Mouse (Mus musculus) embryonic fibroblast, embryonic 13.5 days (primary cell): ENCODE data around the gene Phka1.

Experiments used
- CTCF ChIP-seq: IDR thresholded peaks from 2 replicates; pipeline ENCODE4 v1.5.1; 2011; ENCODE audit warnings: mild to moderate bottlenecking, control low read depth, low read length, moderate library complexity, borderline replicate concordance; ENCODE audit not compliant: insufficient read depth
- POLR2A ChIP-seq: IDR thresholded peaks from 2 replicates; pipeline ENCODE4 v1.6.1; 2011; ENCODE audit warnings: low read depth, mild to moderate bottlenecking, control low read depth, low read length, moderate library complexity

DNA sequence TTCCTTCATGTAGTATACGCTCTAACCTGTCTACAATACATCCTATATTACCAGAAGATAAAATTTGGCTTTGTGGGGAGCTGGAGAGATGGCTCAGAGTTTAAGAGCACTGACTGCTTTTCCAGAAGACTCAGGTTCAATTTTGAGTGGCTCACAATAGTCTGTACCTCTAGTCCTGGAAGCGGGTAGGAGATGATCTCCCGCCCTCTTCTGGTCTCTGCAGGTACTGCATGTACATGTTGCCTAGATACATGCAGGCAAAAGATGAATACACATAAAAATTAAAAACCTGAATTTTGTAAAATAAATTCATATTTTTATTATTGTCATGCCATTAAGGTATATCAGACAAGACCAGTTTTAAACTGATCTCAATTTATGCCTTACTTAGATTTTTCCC lies 167.3 kb downstream of the Phka1 start:
- no peak for TF ChIP-seq CTCF
- TF ChIP-seq POLR2A: no peak
